Mouse (Mus musculus) Patski (cell line): ENCODE results near the gene Podxl2. TPM values are rescaled to one million over a fixed set of nuclear protein-coding genes. Genes with fewer than 3 reads are reported as not detected.

Experiments
- ATAC-seq: fragments of 100-300 bp; one replicate; pipeline ENCODE4 v1.8.0; 2021
- CTCF ChIA-PET: fragments of 350-600 bp; sonication (Branson Sonifier 250); formaldehyde crosslinking; loops from one replicate; lab custom pipeline; 2022; ENCODE audit warnings: inconsistent platforms; lab: Charles Lee
- POLR2A ChIA-PET: fragments of 350-600 bp; sonication (Branson Sonifier 250); formaldehyde crosslinking; loops from one replicate; lab custom pipeline; 2022; ENCODE audit warnings: antibody characterized with exemption, inconsistent platforms; lab: Charles Lee
- DNase-seq: peaks from one replicate; pipeline ENCODE4 v3.0.0-alpha.2; 2011; ENCODE audit warnings: low read depth, low spot score
- H3K27me3 ChIP-seq: fragments of 371-371 bp; one replicate; pipeline ENCODE4 v1.5.1; 2021
- CTCF ChIP-seq: fragments of 100-300 bp; IDR thresholded peaks from one replicate; pipeline ENCODE4 v1.5.1; 2021
- in situ Hi-C: fragments of 300-500 bp; cut with MboI; formaldehyde crosslinking; loops from 3 replicates; pipeline ENCODE4 v1.11.1; 2018; ENCODE audit warnings: low pct_unique_long_range_greater_than_20kb, mixed read lengths
- polyA plus RNA-seq: library from polyadenylated mRNA; unstranded; gene quantifications from one replicate; pipeline ENCODE4 v1.2.3, GENCODE M21; 2021

Gene Podxl2
- polyA plus RNA-seq, 1 experiment from 2014 or later: 41.5 TPM

- ATAC-seq (no peak), DNase-seq (no peak)
- in situ Hi-C loops: no loop called here
- no peaks in the 10 kb centered on the region for H3K27me3 ChIP-seq
- ChIA-PET CTCF (interaction anchor here (1.4 to 4.1 kb wide), 3 partner anchors 46 to 275 kb away, joined by 3 to 18 read pairs (median 14); no protein-coding TSS in a partner anchor), POLR2A (interaction anchor here (0.6 to 1.8 kb wide), 3 partner anchors 9 to 772 kb away, joined by 3 to 5 read pairs (median 3); partner anchors contain the start of gene Abtb1)
- no peak for TF ChIP-seq CTCF
These were observed 42.2 kb downstream of the Podxl2 start for GRCm38 (mm10) chr6:88832663-88833062.

GRCm38 (mm10) chr6:88831456-88831855 lies 43.4 kb downstream of the Podxl2 start:
- CTCF ChIA-PET: interaction anchor here (0.6 to 4.1 kb wide), 10 partner anchors 11 to 286 kb away, joined by 3 to 18 read pairs (median 4); no protein-coding TSS in a partner anchor
- no peak for ATAC-seq

GRCm38 (mm10) chr6:88830112-88830702 lies 44.6 kb downstream of the Podxl2 start:
- CTCF ChIA-PET: interaction anchor here (0.7 to 4.1 kb wide), 11 partner anchors 10 to 281 kb away, joined by 3 to 18 read pairs (median 4); no protein-coding TSS in a partner anchor
- H3K27me3 ChIP-seq: no peaks in the 10 kb centered on the region

More at GRCm38 (mm10) chr6:88831456-88831855, 43.4 kb downstream of the Podxl2 start:
- H3K27me3 ChIP-seq: no peaks in the 10 kb centered on the region
- POLR2A ChIA-PET: no interaction called here
- no peak for DNase-seq
- in situ Hi-C loops: no loop called here
- TF ChIP-seq CTCF: no peak

GRCm38 (mm10) chr6:88829579-88829978 lies 45.3 kb downstream of the Podxl2 start:
- DNase-seq (no peak), ATAC-seq (no peak)
- no peaks in the 10 kb centered on the region for H3K27me3 ChIP-seq
- ChIA-PET POLR2A (no interaction called here), CTCF (interaction anchor here (0.7 to 4.1 kb wide), 5 partner anchors 10 to 274 kb away, joined by 3 to 14 read pairs (median 4); no protein-coding TSS in a partner anchor)
- in situ Hi-C loops: loop anchor here (5.0 kb wide), 2 partner anchors 97 to 242 kb away; no protein-coding TSS in a partner anchor
- TF ChIP-seq CTCF: no peak

More at GRCm38 (mm10) chr6:88830112-88830702, 44.6 kb downstream of the Podxl2 start:
- DNase-seq (no peak), ATAC-seq (no peak)
- in situ Hi-C loops: no loop called here
- TF ChIP-seq CTCF: no peak
- POLR2A ChIA-PET: no interaction called here

GRCm38 (mm10) chr6:88828206-88829009 lies 46.4 kb downstream of the Podxl2 start:
- in situ Hi-C loops: loop anchor here (5.0 kb wide), 2 partner anchors 96 to 241 kb away; no protein-coding TSS in a partner anchor
- no peak for DNase-seq
- H3K27me3 ChIP-seq: no peaks in the 10 kb centered on the region
- POLR2A ChIA-PET: interaction anchor here (0.6 to 1.2 kb wide), 2 partner anchors 23 to 180 kb away, joined by 3 read pairs; no protein-coding TSS in a partner anchor
- no peak for ATAC-seq
- no peak for TF ChIP-seq CTCF
- CTCF ChIA-PET: interaction anchor here (0.9 to 4.1 kb wide), 8 partner anchors 14 to 279 kb away, joined by 3 to 14 read pairs (median 4); partner anchors contain the start of gene Abtb1

- ATAC-seq (no peak), DNase-seq (no peak)
- ChIA-PET POLR2A (interaction anchor here (1.2 to 1.3 kb wide), 2 partner anchors 179 to 237 kb away, joined by 3 to 4 read pairs; no protein-coding TSS in a partner anchor), CTCF (interaction anchor here (0.9 to 2.0 kb wide), 5 partner anchors 14 to 278 kb away, joined by 3 to 10 read pairs (median 3); partner anchors contain the start of gene Abtb1)
- in situ Hi-C loops: loop anchor here (5.0 kb wide), 2 partner anchors 95 to 240 kb away; no protein-coding TSS in a partner anchor
- no peak for TF ChIP-seq CTCF
- no peaks in the 10 kb centered on the region for H3K27me3 ChIP-seq
These were observed 47.2 kb downstream of the Podxl2 start for GRCm38 (mm10) chr6:88827395-88828205.

GRCm38 (mm10) chr6:88826965-88827364 lies 47.9 kb downstream of the Podxl2 start:
- no peak for ATAC-seq
- in situ Hi-C loops: loop anchor here (5.0 kb wide), 2 partner anchors 95 to 240 kb away; no protein-coding TSS in a partner anchor
- DNase-seq: no peak
- CTCF ChIA-PET: interaction anchor here (1.2 to 2.0 kb wide), 5 partner anchors 14 to 267 kb away, joined by 3 to 10 read pairs (median 4); partner anchors contain the start of gene Abtb1
- H3K27me3 ChIP-seq: no peaks in the 10 kb centered on the region
- POLR2A ChIA-PET: interaction anchor here (1.2 to 1.3 kb wide), 2 partner anchors 178 to 236 kb away, joined by 3 to 4 read pairs; no protein-coding TSS in a partner anchor
- TF ChIP-seq CTCF: no peak

GRCm38 (mm10) chr6:88826545-88826944 lies 48.3 kb downstream of the Podxl2 start:
- H3K27me3 ChIP-seq: no peaks in the 10 kb centered on the region
- ChIA-PET CTCF (interaction anchor here (1.2 to 1.9 kb wide), 3 partner anchors 233 to 266 kb away, joined by 3 to 5 read pairs (median 4); no protein-coding TSS in a partner anchor), POLR2A (interaction anchor here (0.5 to 1.3 kb wide), 2 partner anchors 9 to 236 kb away, joined by 3 to 4 read pairs; no protein-coding TSS in a partner anchor)
- ATAC-seq (no peak), DNase-seq (no peak)
- TF ChIP-seq CTCF: no peak
- in situ Hi-C loops: loop anchor here (5.0 kb wide), 2 partner anchors 94 to 239 kb away; no protein-coding TSS in a partner anchor

- in situ Hi-C loops: loop anchor here (5.0 kb wide), 2 partner anchors 94 to 239 kb away; no protein-coding TSS in a partner anchor
- ATAC-seq (no peak), DNase-seq (no peak)
- no peaks in the 10 kb centered on the region for H3K27me3 ChIP-seq
- CTCF ChIA-PET: interaction anchor here (1.2 to 1.9 kb wide), 4 partner anchors 13 to 266 kb away, joined by 3 to 11 read pairs (median 4); no protein-coding TSS in a partner anchor
- no peak for TF ChIP-seq CTCF
- POLR2A ChIA-PET: interaction anchor here (0.5 to 1.3 kb wide), 3 partner anchors 10 to 235 kb away, joined by 3 to 4 read pairs (median 4); no protein-coding TSS in a partner anchor
These were observed 48.8 kb downstream of the Podxl2 start for GRCm38 (mm10) chr6:88826088-88826487.
